Mouse (Mus musculus) embryonic facial prominence, embryonic 11.5 days (tissue): ENCODE results near the gene Dnah9. TPM values are rescaled to one million over a fixed set of nuclear protein-coding genes. Genes with fewer than 3 reads are reported as not detected.

Source experiments
- ATAC-seq: fragments of 200-750 bp; cut with Nextera tagmentation; replicated peaks from 2 replicates; pipeline ENCODE4 v1.8.0; 2017; ENCODE audit warnings: low read depth; ENCODE audit not compliant: insufficient number of reproducible peaks, low FRiP score, low TSS enrichment
- DNase-seq: peaks from one replicate; pipeline ENCODE4 v3.0.0-alpha.2; 2015; ENCODE audit warnings: low spot score
- H3K27ac ChIP-seq: fragments of 300-500 bp; sonication (generic); replicated peaks from 2 replicates; pipeline ENCODE4 v1.5.1; 2014; ENCODE audit warnings: mild to moderate bottlenecking, low read depth, low read length, control low read depth
- H3K27me3 ChIP-seq: fragments of 300-500 bp; sonication (generic); 2 replicates; pipeline ENCODE4 v1.6.1; 2014; ENCODE audit warnings: mild to moderate bottlenecking, low read length, moderate library complexity, mixed read lengths; ENCODE audit not compliant: control insufficient read depth, insufficient read depth
- H3K36me3 ChIP-seq: fragments of 300-500 bp; sonication (generic); replicated peaks from 2 replicates; pipeline ENCODE4 v1.6.1; 2014; ENCODE audit warnings: low read depth, mild to moderate bottlenecking, low read length, moderate library complexity, mixed read lengths; ENCODE audit not compliant: control insufficient read depth, insufficient read depth
- H3K4me1 ChIP-seq: fragments of 300-500 bp; sonication (generic); 2 replicates; pipeline ENCODE4 v1.6.1; 2014; ENCODE audit warnings: low read length, mixed read lengths; ENCODE audit not compliant: control insufficient read depth, insufficient read depth
- H3K4me2 ChIP-seq: fragments of 300-500 bp; sonication (generic); 2 replicates; pipeline ENCODE4 v1.6.1; 2014; ENCODE audit warnings: low read depth, mild to moderate bottlenecking, control low read depth, low read length, moderate library complexity
- H3K4me3 ChIP-seq: fragments of 300-500 bp; sonication (generic); 2 replicates; pipeline ENCODE4 v1.5.1; 2014; ENCODE audit warnings: low read depth, low read length, control low read depth
- H3K9ac ChIP-seq: fragments of 300-500 bp; sonication (generic); replicated peaks from 2 replicates; pipeline ENCODE4 v1.6.1; 2014; ENCODE audit warnings: mild to moderate bottlenecking, control low read depth, low read length
- H3K9me3 ChIP-seq: fragments of 300-500 bp; sonication (generic); replicated peaks from 2 replicates; pipeline ENCODE4 v1.6.1; 2016; ENCODE audit warnings: mild to moderate bottlenecking, low read length, inconsistent platforms, mixed read lengths; ENCODE audit not compliant: control insufficient read depth
- WGBS: fragments of 180-500 bp; shearing (Covaris S2); extraction: QIAGEN DNeasy Blood & Tissue Kit; methylation state at CpG from one replicate; pipeline ENCODE4 v1.1.7; 2014; 5-methylcytosine and 5-hydroxymethylcytosine counted together
- polyA plus RNA-seq: library from polyadenylated mRNA; unstranded; fragments of >200 nt; fragmentation: Nextera tagmentation; extraction: Ambion mirVana; gene quantifications from 2 replicates; pipeline ENCODE4 v1.2.1, GENCODE M21; 2014

Gene Dnah9
- polyA plus RNA-seq, 1 experiment from 2014 or later = 0.11 TPM

- Histone ChIP-seq H3K36me3 (no peaks in the 10 kb centered on the region), H3K27me3 (no peaks in the 10 kb centered on the region), H3K4me3 (peak overlapping the region; percentile 98), H3K9me3 (no peaks in the 10 kb centered on the region), H3K4me2 (peak overlapping the region; percentile 71), H3K9ac (peak overlapping the region; percentile 98), H3K27ac (peak overlapping the region; percentile 70), H3K4me1 (no peaks in the 10 kb centered on the region)
- DNase-seq (peak; percentile 42), ATAC-seq (peak; percentile 86)
- WGBS = under 1% methylated on average over 44 of the region's 71 CpGs
Observed at GRCm38 (mm10) chr11:65787421-65788151, 380.8 kb downstream of the Dnah9 start.

GRCm38 (mm10) chr11:65786160-65786559 is 382.2 kb downstream of the Dnah9 start:
- Histone ChIP-seq H3K9ac (no peak overlapping the region), H3K9me3 (no peaks in the 10 kb centered on the region), H3K4me1 (no peaks in the 10 kb centered on the region), H3K27ac (no peak overlapping the region), H3K36me3 (no peaks in the 10 kb centered on the region), H3K27me3 (no peaks in the 10 kb centered on the region), H3K4me2 (no peak overlapping the region), H3K4me3 (no peak overlapping the region)
- DNase-seq (no peak), ATAC-seq (no peak)
- WGBS = 86% methylated on average over 2 of the region's 2 CpGs

- no peak overlapping the region for H3K4me3 ChIP-seq
- no peak overlapping the region for H3K27ac ChIP-seq
- no peaks in the 10 kb centered on the region for H3K36me3 ChIP-seq
- no peak overlapping the region for H3K4me2 ChIP-seq
- no peaks in the 10 kb centered on the region for H3K27me3 ChIP-seq
- no peak overlapping the region for H3K9ac ChIP-seq
- 87% methylated on average over 3 of the region's 3 CpGs for WGBS
- no peaks in the 10 kb centered on the region for H3K4me1 ChIP-seq
- ATAC-seq = no peak
- H3K9me3 ChIP-seq = no peaks in the 10 kb centered on the region
- no peak for DNase-seq
Observed at GRCm38 (mm10) chr11:65781596-65781995, 386.8 kb downstream of the Dnah9 start.
